ENCODE assay signal across 9 mouse cellular contexts in genomic region chr11:116294319-116294718, GRCm38 (mm10). TPM values are rescaled to one million over a fixed set of nuclear protein-coding genes. Genes with fewer than 3 reads are reported as not detected.
DNase-seq lines count a peak whose midpoint lies in the region; ATAC-seq and TF ChIP-seq lines count a peak whose summit lies in the region.
"Had no signal": no experiment of that assay in that cellular context is flagged by ENCODE, and none has a peak within 500 bp of the region (broad histone marks: within the 10 kb centered on the region; RNA-seq: fewer than 3 reads in every experiment).

No protein-coding gene starts in this region.

- no peak for TF ChIP-seq POLR2A in bone marrow macrophage, adult 2 months (IDR thresholded peaks at IDR 0.05; ENCODE audit: borderline replicate concordance, low read depth, low read length)

- TF ChIP-seq CTCF in bone marrow macrophage, adult 2 months (IDR thresholded peaks at IDR 0.05; ENCODE audit: low read depth, low read length), result peak; percentile 67

- H3K9ac ChIP-seq in limb, embryonic 11.5 days (ENCODE audit: low read length), result no peak overlapping the region
- H3K9ac ChIP-seq in neural tube, embryonic 13.5 days, result no peak overlapping the region
- H3K9ac ChIP-seq: heart, embryonic 15.5 days had no signal

- intact Hi-C loops in left cerebral cortex, postnatal 10 days (cut with DNase I), result loop anchor here (5.0 kb wide), 1 partner anchor 67 kb away; no protein-coding TSS in a partner anchor
- intact Hi-C loops in left cerebral cortex, postnatal 36 days (cut with DNase I), result loop anchor here (1.0 kb wide), 1 partner anchor 68 kb away; no protein-coding TSS in a partner anchor
- intact Hi-C loops in heart, postnatal 10 days (cut with DNase I), result loop anchor here (2.0 to 5.0 kb wide), 2 partner anchors 68 to 157 kb away; partner anchors contain the start of gene Mrpl38

- H3K4me2 ChIP-seq in limb, embryonic 11.5 days (ENCODE audit: low read depth, severe bottlenecking), result no peak overlapping the region
- no peak overlapping the region for H3K4me2 ChIP-seq in neural tube, embryonic 13.5 days
- H3K4me2 ChIP-seq: heart, embryonic 15.5 days had no signal

- H3K27ac ChIP-seq in bone marrow macrophage, adult 2 months (ENCODE audit: insufficient read depth, low read depth, low read length), result no peak overlapping the region
- no peak overlapping the region; the same call in 1 of the 2 replicates for H3K27ac ChIP-seq in limb, embryonic 11.5 days (replicated peaks; ENCODE audit: low read depth, low read length)
- no peak overlapping the region for H3K27ac ChIP-seq in neural tube, embryonic 13.5 days (replicated peaks)
- H3K27ac ChIP-seq: heart, embryonic 15.5 days had no signal

- ATAC-seq in limb, embryonic 11.5 days (ENCODE audit: insufficient number of reproducible peaks, low FRiP score, low TSS enrichment, low read depth), result no peak
- ATAC-seq in neural tube, embryonic 13.5 days (ENCODE audit: low read depth), result peak; percentile 45; the same call in 1 of the 2 replicates

- peak; percentile 44 to 64 for DNase-seq in left cerebral cortex, postnatal 10 days (ENCODE audit: extremely low spot score in 1 of 2, low spot score in 2 of 2)
- no peak for DNase-seq in left cerebral cortex, postnatal 36 days (ENCODE audit: low spot score in 2 of 2)
- DNase-seq in MN1 (ENCODE audit: low spot score), result peak; percentile 80
- DNase-seq in heart, postnatal 10 days, result peak; percentile 63 to 74
- peak; percentile 72 for DNase-seq in limb, embryonic 11.5 days (ENCODE audit: low spot score)
- DNase-seq in layer of hippocampus, adult 9-11 months, result no peak

- H3K36me3 ChIP-seq in limb, embryonic 11.5 days (ENCODE audit: control insufficient read depth, insufficient read depth, low read length), result peaks cover 5% of the 10 kb centered on the region
- peaks cover 93% of the 10 kb centered on the region for H3K36me3 ChIP-seq in neural tube, embryonic 13.5 days

- H3K9me3 ChIP-seq in limb, embryonic 11.5 days (ENCODE audit: control insufficient read depth, low read length), result no peaks in the 10 kb centered on the region
- no peaks in the 10 kb centered on the region for H3K9me3 ChIP-seq in neural tube, embryonic 13.5 days
- H3K9me3 ChIP-seq: heart, embryonic 15.5 days had no signal

- 29% methylated on average over 5 of the region's 5 CpGs for WGBS in limb, embryonic 11.5 days
- WGBS in neural tube, embryonic 13.5 days, result 35% methylated on average over 5 of the region's 5 CpGs

- H3K4me1 ChIP-seq in bone marrow macrophage, adult 2 months (ENCODE audit: control insufficient read depth, insufficient read depth, low read length), result no peaks in the 10 kb centered on the region
- no peaks in the 10 kb centered on the region for H3K4me1 ChIP-seq in limb, embryonic 11.5 days (ENCODE audit: control insufficient read depth, insufficient read depth, low read length)
- no peaks in the 10 kb centered on the region for H3K4me1 ChIP-seq in neural tube, embryonic 13.5 days (replicated peaks)

- H3K4me3 ChIP-seq in bone marrow macrophage, adult 2 months (ENCODE audit: insufficient read depth, low read length), result no peak overlapping the region
- H3K4me3 ChIP-seq in limb, embryonic 11.5 days (ENCODE audit: low read depth, low read length), result no peak overlapping the region
- no peak overlapping the region for H3K4me3 ChIP-seq in neural tube, embryonic 13.5 days
- H3K4me3 ChIP-seq: heart, embryonic 15.5 days had no signal

- H3K27me3 ChIP-seq in limb, embryonic 11.5 days (ENCODE audit: control insufficient read depth, insufficient read depth, low read length), result no peaks in the 10 kb centered on the region
- H3K27me3 ChIP-seq in neural tube, embryonic 13.5 days, result no peaks in the 10 kb centered on the region
- H3K27me3 ChIP-seq: heart, embryonic 15.5 days had no signal

RNA-seq across cellular contexts. Expression of gene Exoc7, which starts 12.7 kb away (rescaled TPM):
- 10 to 100 TPM; 96.6 to 97.9 TPM for total RNA-seq in left cerebral cortex, postnatal 10 days (2021)
- total RNA-seq in left cerebral cortex, postnatal 36 days (2021), result 100 to 1,000 TPM in 1 of 2 experiments, 10 to 100 TPM in 1; 93.0 to 100 TPM
- polyA plus RNA-seq in bone marrow macrophage, adult 2 months (2012; ENCODE audit: insufficient read depth, insufficient read length, missing spikeins), result 71.8 and 88.2 TPM in 2 replicates
- total RNA-seq in heart, postnatal 10 days (2021), result 10 to 100 TPM; 61.0 to 65.9 TPM
- polyA plus RNA-seq in limb, embryonic 11.5 days (2014; fragmentation: Nextera tagmentation; extraction: Ambion mirVana), result 69.4 and 69.5 TPM in 2 replicates
- polyA plus RNA-seq in neural tube, embryonic 13.5 days (2015; fragmentation: Nextera tagmentation; extraction: Ambion mirVana), result 81.5 and 88.7 TPM in 2 replicates

RNA-seq across cellular contexts. Expression of gene Galr2, which starts 13.6 kb away (rescaled TPM):
- total RNA-seq in left cerebral cortex, postnatal 10 days (2021), result not detected
- total RNA-seq in left cerebral cortex, postnatal 36 days (2021), result not detected
- polyA plus RNA-seq in bone marrow macrophage, adult 2 months (2012; ENCODE audit: insufficient read depth, insufficient read length, missing spikeins), result 0.41 TPM in 1 of 2 replicates, not detected in the other
- not detected for total RNA-seq in heart, postnatal 10 days (2021)
- polyA plus RNA-seq in limb, embryonic 11.5 days (2014; fragmentation: Nextera tagmentation; extraction: Ambion mirVana), result 0.12 and 0.17 TPM in 2 replicates
- polyA plus RNA-seq in neural tube, embryonic 13.5 days (2015; fragmentation: Nextera tagmentation; extraction: Ambion mirVana), result 1.1 and 1.2 TPM in 2 replicates

RNA-seq across cellular contexts. Expression of gene Srp68, which starts 20.3 kb away (rescaled TPM):
- total RNA-seq in left cerebral cortex, postnatal 10 days (2021), result 10 to 100 TPM; 52.5 to 56.3 TPM
- total RNA-seq in left cerebral cortex, postnatal 36 days (2021), result 10 to 100 TPM; 66.6 to 70.6 TPM
- polyA plus RNA-seq in bone marrow macrophage, adult 2 months (2012; ENCODE audit: insufficient read depth, insufficient read length, missing spikeins), result 42.5 and 43.7 TPM in 2 replicates
- total RNA-seq in heart, postnatal 10 days (2021), result 10 to 100 TPM; 58.7 to 59.8 TPM
- polyA plus RNA-seq in limb, embryonic 11.5 days (2014; fragmentation: Nextera tagmentation; extraction: Ambion mirVana), result 88.2 and 96.9 TPM in 2 replicates
- polyA plus RNA-seq in neural tube, embryonic 13.5 days (2015; fragmentation: Nextera tagmentation; extraction: Ambion mirVana), result 64.0 and 64.4 TPM in 2 replicates

RNA-seq across cellular contexts. Expression of gene Foxj1, which starts 40.9 kb away (rescaled TPM):
- total RNA-seq in left cerebral cortex, postnatal 10 days (2021), result 1 to 10 TPM; 2.7 to 3.9 TPM
- total RNA-seq in left cerebral cortex, postnatal 36 days (2021), result 1 to 10 TPM; 5.0 to 5.2 TPM
- not detected in 2 replicates for polyA plus RNA-seq in bone marrow macrophage, adult 2 months (2012; ENCODE audit: insufficient read depth, insufficient read length, missing spikeins)
- total RNA-seq in heart, postnatal 10 days (2021), result not detected
- 0.09 and 0.20 TPM in 2 replicates for polyA plus RNA-seq in limb, embryonic 11.5 days (2014; fragmentation: Nextera tagmentation; extraction: Ambion mirVana)
- polyA plus RNA-seq in neural tube, embryonic 13.5 days (2015; fragmentation: Nextera tagmentation; extraction: Ambion mirVana), result 7.8 and 8.1 TPM in 2 replicates

RNA-seq across cellular contexts. Expression of gene Evpl, which starts 56.4 kb away (rescaled TPM):
- total RNA-seq in left cerebral cortex, postnatal 10 days (2021), result under 1 TPM; 0.77 to 0.97 TPM
- total RNA-seq in left cerebral cortex, postnatal 36 days (2021), result 1 to 10 TPM; 1.2 to 1.3 TPM
- polyA plus RNA-seq in bone marrow macrophage, adult 2 months (2012; ENCODE audit: insufficient read depth, insufficient read length, missing spikeins), result not detected in 2 replicates
- 1 to 10 TPM; 1.2 TPM for total RNA-seq in heart, postnatal 10 days (2021)
- polyA plus RNA-seq in limb, embryonic 11.5 days (2014; fragmentation: Nextera tagmentation; extraction: Ambion mirVana), result 1.1 and 1.2 TPM in 2 replicates
- polyA plus RNA-seq in neural tube, embryonic 13.5 days (2015; fragmentation: Nextera tagmentation; extraction: Ambion mirVana), result 0.59 and 0.73 TPM in 2 replicates

Comparison
In these comparisons a context has a peak if more than half of its experiments do, and no peak if none do; other contexts are left out.
1. DNase-seq: peak in left cerebral cortex, postnatal 10 days (2 of 2), MN1 (single experiment), heart, postnatal 10 days (2 of 2) and limb, embryonic 11.5 days (single experiment); none in left cerebral cortex, postnatal 36 days (0 of 2) and layer of hippocampus, adult 9-11 months (single experiment).